Mouse (Mus musculus): ENCODE measurements around the gene Snx22.
A peak's percentile ranks its signal among the peaks of the same experiment; 100 is the strongest.

Snx22 gene

DNA sequence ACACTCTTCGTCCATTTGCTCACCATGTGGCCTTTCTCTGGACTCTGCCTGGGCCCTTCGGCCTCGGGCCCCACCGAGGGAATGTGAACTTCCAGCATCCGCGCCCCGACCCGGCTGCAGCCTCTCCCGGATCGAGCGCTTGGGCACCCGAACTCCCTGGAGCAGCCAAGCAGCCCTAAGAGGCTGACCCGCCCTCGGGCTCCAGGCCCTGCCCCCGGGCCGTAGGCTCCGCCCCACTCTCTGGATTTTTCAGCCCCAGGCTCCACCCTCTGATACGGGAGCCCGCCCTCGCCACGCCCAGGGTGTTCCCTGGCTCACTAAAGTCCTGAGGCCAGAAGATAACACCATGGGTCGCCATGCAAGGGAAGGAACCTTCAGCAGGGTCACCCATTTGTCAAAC lies at the start of gene Snx22:
TSS of gene Snx22 (minus strand) at position 137 of the 400 bp plus-strand sequence.
- peak; percentile 78 for DNase-seq (ENCODE audit: low read depth, low spot score)

DNA sequence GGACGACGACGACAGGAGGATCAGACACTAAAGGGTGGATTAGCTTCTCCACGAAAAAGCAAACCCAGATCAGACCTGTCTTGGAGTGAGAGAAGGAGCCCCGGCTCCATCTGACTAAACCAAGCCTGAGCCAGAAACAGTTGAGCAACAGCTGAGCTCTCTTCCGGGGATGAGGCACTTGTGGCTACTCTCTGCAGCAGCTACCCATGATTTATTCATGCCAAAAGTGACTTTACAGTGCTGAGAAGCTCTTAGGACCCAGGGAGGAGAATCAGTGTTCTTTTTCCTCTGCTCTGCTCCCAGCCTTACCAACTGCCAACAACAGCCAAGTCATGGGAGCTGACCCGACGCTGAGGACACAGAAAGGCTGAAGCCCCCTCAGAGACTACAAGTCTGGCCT lies 47.4 kb upstream of the Snx22 start:
- no peak for DNase-seq (ENCODE audit: low read depth, low spot score)

DNA sequence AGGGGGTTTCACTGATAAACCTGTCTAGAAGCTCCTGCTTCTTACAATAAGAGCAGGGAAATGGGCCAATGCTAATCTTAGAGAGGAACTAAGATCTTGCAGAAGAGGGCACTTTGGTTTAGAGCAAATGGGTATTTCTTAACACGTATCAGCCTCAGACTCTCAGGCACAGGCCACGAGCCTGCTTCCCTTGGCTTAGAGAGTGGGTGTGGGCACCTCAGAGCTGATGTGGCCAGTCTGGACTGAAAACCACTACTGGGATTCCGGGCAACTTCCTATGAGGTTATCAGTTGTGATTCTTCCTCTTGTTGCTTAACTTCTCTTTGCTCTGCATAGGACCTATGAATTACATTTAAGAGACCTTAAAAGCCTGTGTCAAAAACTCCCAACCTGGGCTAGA lies 44.8 kb upstream of the Snx22 start:
- DNase-seq (ENCODE audit: low read depth, low spot score), result no peak

DNA sequence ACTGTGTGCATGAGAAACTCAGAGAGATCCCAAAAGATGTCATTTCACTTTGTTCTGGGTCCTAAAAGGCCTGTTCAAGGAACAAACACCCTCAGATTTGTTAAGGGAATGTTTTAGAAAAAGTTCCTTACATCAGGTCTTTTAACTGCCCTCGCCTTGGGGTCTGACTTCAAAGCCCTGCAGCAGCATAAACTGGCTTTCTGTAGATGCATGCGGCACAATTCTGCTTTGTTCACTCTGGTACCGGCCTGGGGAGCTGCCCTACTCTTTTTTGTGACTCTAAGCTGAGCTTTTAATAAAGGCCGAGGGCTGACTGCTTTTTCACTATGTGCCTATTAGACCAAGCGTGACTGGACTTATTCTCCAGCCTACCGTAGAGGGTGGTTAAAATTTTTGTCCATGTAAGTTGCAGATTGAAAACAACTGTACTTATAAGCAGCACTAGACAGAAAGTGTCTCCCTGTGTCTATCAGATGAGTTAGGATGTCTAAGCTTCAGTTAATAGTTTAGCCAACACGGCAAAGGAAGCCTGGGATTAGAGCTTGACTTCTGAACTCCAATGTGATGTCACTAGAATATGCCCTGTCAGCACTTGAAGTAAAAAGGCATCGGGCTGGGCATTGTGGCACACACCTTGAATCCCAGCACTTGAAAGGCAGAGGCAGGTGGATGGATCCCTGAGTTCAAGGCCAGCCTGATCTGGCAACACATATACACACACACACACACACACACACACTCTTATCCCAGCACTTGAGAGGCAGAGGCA lies 41.3 kb upstream of the Snx22 start:
- no peak for DNase-seq (ENCODE audit: low read depth, low spot score)

DNA sequence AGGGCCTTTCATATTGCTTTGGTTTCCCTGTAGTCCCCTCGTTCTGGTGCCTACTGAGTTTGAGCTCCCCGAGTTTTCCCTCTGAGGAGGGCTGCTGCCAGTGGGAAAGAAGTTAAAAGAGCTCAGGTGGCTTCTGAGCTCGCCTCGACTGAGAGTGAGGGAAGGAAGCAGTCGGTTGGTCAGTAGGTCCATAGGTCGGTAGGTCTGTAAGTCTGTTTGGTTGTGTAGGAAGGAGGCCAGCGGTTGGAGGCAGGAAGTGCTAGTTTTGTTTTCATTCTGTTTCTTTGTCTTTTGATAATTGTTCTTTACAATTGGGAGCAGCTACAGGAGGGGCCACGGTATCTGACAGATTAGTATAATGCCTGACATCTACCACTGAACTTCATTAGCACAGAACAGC lies 40.6 kb upstream of the Snx22 start:
- no peak for DNase-seq (ENCODE audit: low read depth, low spot score)

DNA sequence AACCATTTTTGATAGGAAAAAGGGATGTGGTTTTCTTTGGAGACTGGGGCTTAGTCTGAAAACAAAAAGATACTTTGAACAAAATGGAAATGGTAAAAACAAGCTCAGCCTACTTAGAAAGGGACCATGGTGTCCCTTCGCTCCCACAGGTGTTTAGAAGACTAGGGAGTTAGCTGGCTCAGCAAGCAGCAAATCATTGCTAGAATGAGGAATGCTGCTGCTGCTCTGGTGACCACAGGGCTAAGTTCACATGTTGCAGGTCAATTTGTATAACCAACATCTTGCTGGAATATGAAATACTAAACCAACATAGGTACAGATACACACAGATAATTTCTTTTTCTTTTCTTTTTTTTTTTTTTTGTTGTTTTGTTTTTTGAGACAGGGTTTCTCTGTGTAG lies 40.1 kb upstream of the Snx22 start:
- no peak for DNase-seq (ENCODE audit: low read depth, low spot score)

DNA sequence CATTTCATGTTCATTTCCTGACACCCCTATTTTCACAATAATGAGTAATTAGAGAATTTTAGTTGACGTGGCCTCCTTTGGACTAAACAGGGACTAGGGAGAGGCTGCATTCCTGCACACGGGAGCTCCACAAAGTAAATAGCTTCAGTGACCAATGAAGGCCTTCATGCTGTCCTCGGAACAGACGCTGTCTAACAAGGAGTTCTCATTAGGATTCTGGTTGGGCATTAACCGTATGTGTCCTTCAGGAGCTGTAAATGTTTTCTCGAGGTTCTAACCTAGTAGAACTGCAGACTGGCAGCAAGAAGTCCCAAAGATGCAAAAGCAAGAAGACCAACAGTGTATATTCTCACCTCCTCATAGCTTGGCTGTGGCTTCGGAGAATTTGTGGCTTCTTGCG lies 35.6 kb upstream of the Snx22 start:
- DNase-seq (ENCODE audit: low read depth, low spot score), result no peak

DNA sequence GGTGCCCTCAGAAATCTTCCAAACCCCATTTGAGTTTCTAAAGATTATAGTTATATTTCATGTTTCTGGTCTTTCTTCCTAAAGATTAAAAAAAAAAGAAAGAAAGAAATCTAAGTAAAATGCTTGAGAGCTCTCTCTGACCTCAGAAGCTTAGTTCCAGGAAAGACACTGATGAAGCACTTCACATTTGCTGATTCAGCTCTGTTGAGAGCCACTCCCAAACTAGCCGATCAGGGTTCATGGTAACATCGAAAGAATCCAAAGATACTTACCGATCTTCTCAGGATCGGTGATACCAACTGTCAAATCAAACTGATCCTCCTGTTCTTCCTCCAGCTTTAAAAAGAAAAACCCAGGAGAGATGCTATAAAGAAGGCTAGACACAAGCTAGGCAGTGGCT lies 35.1 kb upstream of the Snx22 start:
- DNase-seq (ENCODE audit: low read depth, low spot score), result no peak

DNA sequence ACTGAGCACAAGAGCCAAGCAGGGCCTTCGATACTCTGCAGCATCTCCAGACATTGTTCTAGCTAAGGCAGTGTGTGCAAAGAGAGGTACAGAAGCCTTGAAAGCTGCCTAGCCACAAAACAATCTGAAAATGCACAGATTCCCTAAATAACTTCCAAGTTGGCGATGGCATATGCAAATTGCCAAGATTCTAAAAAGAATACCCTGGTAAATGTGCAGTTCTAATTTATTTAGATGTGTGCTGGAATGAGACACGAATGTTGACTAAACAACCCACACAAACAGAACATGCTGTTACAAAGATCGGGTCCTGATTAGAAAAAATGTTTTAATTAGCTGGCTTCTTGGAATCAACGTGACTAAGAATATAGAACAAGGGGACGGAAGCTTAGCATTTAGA lies 33.1 kb upstream of the Snx22 start:
- no peak for DNase-seq (ENCODE audit: low read depth, low spot score)

DNA sequence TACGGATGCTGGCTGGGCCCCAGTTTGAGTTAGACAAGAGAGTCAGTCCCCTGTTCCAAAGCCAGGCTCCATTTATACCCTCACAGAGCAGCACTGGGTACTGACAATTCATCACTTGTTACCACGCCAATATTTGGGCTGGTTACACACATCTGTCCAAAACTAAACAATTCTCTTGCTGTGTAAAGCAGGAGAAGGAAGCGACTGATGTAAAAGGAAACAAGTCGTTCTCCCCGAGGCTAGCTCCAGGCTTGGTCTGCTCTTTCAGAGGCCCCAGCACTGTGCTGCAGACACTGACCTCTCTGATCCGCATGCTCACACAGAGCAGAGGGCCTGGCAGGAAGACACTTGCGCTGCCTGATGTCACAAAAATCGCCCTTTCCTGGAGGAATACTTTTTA lies 32.1 kb upstream of the Snx22 start:
- DNase-seq (ENCODE audit: low read depth, low spot score), result no peak

DNA sequence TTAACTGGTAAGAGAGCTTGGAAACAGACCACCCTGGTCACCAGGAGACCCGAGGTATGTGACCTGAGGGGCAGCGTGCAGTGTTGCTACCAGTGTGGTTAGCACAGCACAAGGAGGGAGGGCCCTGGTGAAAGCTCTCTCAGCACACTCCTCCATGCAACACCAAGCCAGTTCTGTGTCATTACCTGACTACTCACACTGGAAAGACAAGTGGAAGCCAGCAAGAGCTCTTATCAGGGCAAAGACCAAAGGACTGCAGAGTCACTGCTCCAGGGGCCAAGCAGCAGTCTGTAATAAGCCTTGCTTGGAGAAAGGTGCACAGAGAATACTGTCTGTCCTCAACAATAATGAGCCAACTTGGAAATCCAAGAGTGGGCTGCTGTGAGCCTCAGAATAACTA lies 23.1 kb upstream of the Snx22 start:
- no peak for DNase-seq (ENCODE audit: low read depth, low spot score)

DNA sequence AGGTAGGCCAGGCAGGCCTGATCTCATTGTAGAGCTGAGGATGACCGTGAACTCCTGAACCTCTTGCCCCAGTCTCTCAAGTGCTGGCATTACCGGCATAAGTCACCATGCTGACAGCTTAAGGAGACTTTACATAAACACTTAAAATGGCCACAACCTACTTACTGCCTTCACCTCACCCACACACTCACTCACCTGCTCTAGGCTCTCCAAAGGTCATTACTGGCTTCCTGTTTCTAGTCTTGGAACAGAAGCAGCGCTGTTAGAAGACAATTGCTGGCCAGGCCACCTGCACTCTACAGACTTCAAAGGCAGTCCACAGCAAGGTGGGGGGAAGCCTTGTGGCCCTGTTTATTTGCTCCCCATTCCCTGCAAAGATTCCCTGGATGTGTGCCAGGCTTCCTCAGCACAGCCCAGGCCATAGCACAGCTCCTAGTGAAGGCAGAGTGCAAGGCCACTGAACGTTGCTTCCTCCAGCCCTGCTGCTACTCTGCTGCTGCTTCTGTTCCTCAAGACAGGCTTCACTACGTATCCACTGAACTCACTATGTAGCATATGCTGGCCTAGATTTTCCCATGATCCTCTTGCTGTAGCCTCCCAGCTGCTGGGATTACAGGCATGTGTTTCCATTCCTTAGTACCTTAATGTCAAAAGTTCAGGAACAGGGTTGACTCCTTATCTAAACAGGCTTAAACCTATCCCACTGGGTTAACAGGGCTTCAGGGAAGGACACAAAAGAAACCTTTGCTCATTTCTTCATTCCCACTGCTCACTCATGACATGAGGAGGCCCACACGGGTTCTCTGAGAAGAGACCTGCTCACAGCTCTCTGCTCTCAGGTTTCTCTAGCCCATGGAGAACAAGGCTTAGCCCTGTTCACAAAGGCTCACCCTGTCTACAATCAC lies 22.1 kb upstream of the Snx22 start:
- DNase-seq (ENCODE audit: low read depth, low spot score), result no peak

DNA sequence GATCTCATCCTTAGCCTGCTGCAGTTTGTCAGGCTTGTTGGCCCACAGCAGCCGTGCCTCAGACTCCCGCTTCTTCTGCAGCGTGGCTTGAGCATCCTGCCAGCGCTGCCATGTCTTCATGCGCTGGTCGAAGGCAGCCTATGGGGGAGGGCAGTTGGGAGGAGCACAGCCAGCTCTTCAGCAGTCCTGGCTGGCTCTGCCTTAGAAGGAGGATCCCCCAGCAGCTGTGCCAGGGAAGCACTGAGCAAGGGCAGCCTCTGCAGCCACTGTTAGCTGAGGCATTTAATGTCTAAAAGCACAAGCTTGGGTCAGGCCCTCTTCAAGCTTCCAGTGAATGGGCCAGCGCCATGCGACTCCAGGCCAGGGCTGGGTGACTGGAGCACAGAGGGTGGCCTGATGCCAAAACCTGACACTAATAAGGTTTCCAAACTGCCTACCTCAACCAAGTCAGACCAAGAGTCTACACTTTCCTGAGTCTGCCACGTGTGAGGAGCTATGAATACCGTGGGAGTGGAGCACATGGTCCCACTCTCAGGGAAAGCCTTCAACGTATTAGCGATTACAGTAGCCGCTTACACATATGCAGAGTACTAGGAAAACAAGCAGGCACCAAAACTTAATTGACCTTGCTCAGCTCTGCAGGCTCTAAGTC lies 21.2 kb upstream of the Snx22 start:
- DNase-seq (ENCODE audit: low read depth, low spot score), result no peak

DNA sequence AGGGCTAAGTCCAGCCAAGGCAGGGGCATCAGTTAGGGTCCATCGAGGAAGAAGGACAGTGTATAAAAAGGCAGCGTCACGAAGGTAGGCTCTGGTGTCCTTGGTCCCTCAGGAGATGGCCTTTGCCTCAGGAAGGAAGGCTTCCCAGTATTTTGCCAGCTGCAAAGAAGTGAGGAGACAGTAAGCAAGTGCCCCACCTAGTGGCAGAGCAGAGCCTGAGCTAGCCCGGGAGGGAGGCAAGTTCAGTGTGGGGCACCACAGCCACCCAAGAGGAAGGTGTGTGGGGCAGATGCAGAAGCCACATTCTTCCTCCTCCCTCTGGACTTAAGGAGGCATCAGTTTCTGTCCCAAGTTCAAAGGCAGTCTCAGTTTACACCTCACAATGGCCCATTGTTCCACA lies 18.9 kb upstream of the Snx22 start:
- peak; percentile 54 for DNase-seq (ENCODE audit: low read depth, low spot score)

DNA sequence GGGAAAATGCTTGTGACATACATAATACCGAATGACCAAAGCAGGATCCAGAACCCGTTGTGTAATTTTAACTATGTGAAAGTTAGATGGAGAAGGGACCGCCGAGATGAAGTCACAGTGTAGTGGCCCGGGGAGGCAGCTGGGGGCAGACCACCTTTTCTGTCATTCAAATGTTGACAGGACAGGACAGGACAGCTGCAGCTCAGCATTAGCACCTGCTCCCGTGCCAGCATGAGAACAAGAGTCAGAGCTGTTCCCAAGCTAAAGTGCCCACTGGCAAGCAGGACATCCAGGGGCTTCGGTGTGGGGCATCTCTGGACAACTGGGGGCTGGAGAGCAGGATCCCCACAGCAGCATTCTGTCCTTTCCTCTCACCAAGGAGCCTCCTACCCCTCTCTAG lies 17.5 kb upstream of the Snx22 start:
- DNase-seq (ENCODE audit: low read depth, low spot score), result no peak

DNA sequence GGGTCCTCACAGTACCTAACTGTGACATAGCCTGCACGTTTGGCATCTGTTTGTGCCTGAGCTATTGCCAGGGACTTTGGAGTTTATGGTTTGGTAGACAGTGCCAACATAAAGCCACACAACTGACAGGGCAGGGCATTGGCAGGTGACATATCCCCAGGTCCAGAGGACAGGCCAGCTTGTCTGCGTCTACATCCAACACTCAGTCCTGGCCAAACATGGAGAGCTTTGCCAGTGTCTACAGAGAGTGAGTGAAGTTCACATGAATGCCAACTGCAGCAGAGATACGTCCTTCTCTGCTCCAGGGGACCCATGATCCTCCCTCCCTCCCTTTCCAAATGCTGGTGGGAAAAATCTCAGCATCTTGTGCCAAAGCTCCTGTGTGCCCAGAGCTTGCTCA lies 14.7 kb upstream of the Snx22 start:
- DNase-seq (ENCODE audit: low read depth, low spot score), result no peak

DNA sequence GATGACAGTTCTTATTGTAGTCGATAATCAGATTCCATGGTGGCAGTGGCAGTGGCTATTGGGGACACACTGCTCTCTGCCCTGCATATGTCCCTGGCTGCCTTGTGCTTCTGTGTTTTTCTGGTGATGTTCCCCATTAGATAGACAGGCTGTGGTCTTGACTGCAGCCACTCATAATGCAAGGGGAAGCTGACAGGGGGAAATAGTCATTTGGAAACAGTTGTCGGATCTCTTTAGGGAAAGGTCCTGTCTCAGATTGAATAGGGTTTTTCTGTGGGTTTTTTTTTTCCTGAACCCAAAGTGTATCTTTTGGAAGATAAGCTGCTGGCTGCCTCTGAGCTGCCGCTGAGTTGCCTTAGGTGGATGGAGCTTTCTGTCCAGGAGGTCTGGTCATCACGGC lies 12.5 kb upstream of the Snx22 start:
- no peak for DNase-seq (ENCODE audit: low read depth, low spot score)

DNA sequence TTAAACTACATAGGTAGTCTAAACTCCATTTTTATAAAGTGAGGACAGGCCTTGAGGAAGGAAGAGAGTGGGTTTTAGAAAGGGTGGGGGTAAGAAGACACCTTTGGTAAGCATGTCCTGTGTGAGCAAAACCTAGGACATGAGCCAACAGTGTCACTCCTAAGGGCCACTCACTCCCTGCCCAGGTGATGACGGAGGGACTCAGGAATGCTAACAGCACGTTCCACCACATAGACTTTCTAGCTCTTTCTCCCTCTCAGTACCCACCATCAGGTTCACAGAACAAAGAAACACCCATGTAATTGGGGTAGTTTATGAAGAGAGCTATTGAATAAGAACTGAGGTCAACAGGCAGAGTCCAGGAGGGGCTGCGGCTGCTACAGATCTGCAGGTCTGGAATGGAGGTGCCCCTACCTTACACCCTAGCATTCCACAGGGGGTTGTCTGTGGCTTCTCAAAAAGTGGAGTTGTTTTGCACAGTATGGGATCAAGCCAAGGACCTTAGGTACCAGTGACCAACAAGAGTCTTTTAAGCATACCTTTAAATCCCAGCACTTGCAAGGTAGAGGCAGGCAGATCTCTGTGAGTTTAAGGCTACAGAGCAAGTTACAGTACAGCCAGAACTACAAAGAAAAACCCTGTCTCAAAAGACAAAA lies 11.4 kb upstream of the Snx22 start:
- DNase-seq (ENCODE audit: low read depth, low spot score), result no peak

DNA sequence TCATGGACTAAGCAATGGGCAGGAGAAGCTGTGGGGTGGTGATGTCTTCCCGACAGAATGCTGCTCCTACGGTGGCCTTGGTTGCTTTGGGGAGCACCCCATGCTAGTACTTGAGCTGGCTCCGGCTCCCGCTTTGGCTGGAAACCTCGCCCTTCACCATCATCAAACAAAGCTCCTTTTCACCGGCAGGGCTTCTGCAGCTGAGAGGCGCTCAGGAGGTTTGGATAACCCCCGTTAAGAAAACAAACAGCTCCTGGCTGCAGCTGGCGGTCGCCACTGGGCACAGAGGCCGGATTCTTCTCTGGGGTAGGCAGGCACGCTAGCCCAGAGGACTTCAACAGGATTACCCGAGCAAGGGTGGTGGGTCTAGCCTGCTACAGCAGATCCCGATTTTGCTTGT lies 9.0 kb upstream of the Snx22 start:
- no peak for DNase-seq (ENCODE audit: low read depth, low spot score)

DNA sequence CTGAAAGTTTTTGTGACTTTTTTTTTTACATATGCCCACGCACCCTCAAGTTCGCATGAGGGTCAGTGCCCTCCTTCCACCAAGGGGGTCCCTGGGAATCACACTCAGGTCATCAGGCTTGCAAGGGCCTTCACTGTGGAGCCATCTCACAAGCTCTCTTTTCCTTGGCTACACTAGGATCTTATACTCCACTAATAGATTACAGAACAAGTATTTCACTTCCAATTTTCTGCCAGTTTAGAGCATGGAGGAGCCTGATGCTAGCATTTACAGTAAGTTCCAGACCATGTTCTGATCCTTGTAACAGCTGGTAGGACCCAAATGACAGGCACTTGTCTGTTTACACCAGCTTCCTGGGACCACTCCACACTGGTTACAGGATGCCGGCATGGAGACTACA lies 8.6 kb upstream of the Snx22 start:
- DNase-seq (ENCODE audit: low read depth, low spot score), result no peak

DNA sequence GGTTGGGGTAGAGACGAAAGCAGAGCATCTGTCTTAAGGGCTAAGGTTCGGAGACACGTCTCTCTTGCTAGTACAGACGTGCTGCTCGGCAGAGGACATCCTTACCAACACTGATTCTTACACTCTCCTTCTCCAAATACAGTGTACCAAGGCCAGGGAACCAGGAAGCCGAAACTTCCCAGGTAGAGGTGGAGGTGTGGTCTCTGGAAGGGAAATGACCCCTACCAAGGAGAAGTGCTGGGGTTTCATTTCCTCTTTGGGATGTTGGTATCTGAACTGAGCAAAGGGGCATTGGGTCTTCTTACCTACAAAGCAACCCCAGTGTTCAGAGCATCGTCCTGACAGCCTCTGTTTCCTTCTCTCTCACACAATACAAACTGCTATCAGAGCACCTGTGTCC lies 3.2 kb upstream of the Snx22 start:
- DNase-seq (ENCODE audit: low read depth, low spot score), result no peak

DNA sequence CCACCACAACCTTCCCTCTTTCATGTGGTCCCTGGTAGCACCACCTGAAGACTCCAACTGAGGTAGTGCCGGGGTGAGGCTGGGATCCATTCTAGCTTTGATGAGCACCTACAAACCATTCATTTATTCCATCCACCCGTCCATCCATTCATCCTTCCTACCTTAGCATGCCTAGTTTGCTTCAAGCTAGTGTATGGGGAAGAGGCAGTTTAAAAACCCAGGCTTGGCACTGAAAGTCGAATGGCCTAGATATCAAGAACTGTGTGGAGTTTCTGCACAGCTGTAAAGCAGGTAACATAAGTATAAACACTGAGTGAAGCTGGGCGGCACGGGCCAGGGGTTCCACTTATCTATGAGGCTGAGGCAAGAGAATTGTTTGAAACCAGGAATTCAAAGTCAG lies 632 bp upstream of the Snx22 start:
- DNase-seq (ENCODE audit: low read depth, low spot score), result no peak
